Mouse (Mus musculus) liver, embryonic 12.5 days (tissue): ENCODE results near the gene Lrrc4c. TPM values are rescaled to one million over a fixed set of nuclear protein-coding genes. Genes with fewer than 3 reads are reported as not detected.

Experiments used
- ATAC-seq: fragments of 200-750 bp; cut with Nextera tagmentation; 2 replicates; pipeline ENCODE4 v1.8.0; 2017; ENCODE audit warnings: moderate number of reproducible peaks, mild to moderate bottlenecking, moderate library complexity
- H3K27ac ChIP-seq: fragments of 300-500 bp; sonication (generic); 2 replicates; pipeline ENCODE4 v1.5.1; 2016; ENCODE audit warnings: mild to moderate bottlenecking
- H3K27me3 ChIP-seq: fragments of 300-500 bp; sonication (generic); replicated peaks from 2 replicates; pipeline ENCODE4 v1.6.1; 2016; ENCODE audit warnings: mild to moderate bottlenecking, moderate library complexity
- H3K36me3 ChIP-seq: fragments of 300-500 bp; sonication (generic); 2 replicates; pipeline ENCODE4 v1.6.1; 2016; ENCODE audit warnings: mild to moderate bottlenecking, moderate library complexity
- H3K4me1 ChIP-seq: fragments of 300-500 bp; sonication (generic); 2 replicates; pipeline ENCODE4 v1.6.1; 2016
- H3K4me2 ChIP-seq: fragments of 300-500 bp; sonication (generic); 2 replicates; pipeline ENCODE4 v1.6.1; 2016; ENCODE audit warnings: mild to moderate bottlenecking, moderate library complexity
- H3K4me3 ChIP-seq: fragments of 300-500 bp; sonication (generic); 2 replicates; pipeline ENCODE4 v1.5.1; 2016; ENCODE audit warnings: mild to moderate bottlenecking, moderate library complexity
- H3K9ac ChIP-seq: fragments of 300-500 bp; sonication (generic); 2 replicates; pipeline ENCODE4 v1.6.1; 2016; ENCODE audit warnings: mild to moderate bottlenecking, moderate library complexity
- H3K9me3 ChIP-seq: fragments of 300-500 bp; sonication (generic); replicated peaks from 2 replicates; pipeline ENCODE4 v1.6.1; 2016; ENCODE audit warnings: mild to moderate bottlenecking, moderate library complexity
- WGBS: fragments of 180-500 bp; shearing (Covaris S2); methylation state at CpG from one replicate; pipeline ENCODE4 v1.1.7; 2016; ENCODE audit not compliant: insufficient replicate concordance; 5-methylcytosine and 5-hydroxymethylcytosine counted together
- polyA plus RNA-seq: library from polyadenylated mRNA; unstranded; fragments of >200 nt; fragmentation: Nextera tagmentation; extraction: Ambion mirVana; gene quantifications from 2 replicates; pipeline ENCODE4 v1.2.1, GENCODE M21; 2016

Lrrc4c gene
- polyA plus RNA-seq, 1 experiment from 2014 or later, result 0.20 TPM

GRCm38 (mm10) chr2:96573755-96574154 lies 255.8 kb downstream of the Lrrc4c start:
- H3K4me2 ChIP-seq, result no peak overlapping the region
- H3K27me3 ChIP-seq, result no peaks in the 10 kb centered on the region
- no peak for ATAC-seq
- no peaks in the 10 kb centered on the region for H3K4me1 ChIP-seq
- H3K36me3 ChIP-seq, result no peaks in the 10 kb centered on the region
- WGBS, result 67% methylated on average over 2 of the region's 2 CpGs
- H3K9me3 ChIP-seq, result no peaks in the 10 kb centered on the region
- no peak overlapping the region for H3K27ac ChIP-seq
- H3K9ac ChIP-seq, result no peak overlapping the region
- no peak overlapping the region for H3K4me3 ChIP-seq

- H3K27ac ChIP-seq, result no peak overlapping the region
- no peak overlapping the region for H3K4me2 ChIP-seq
- H3K4me3 ChIP-seq, result no peak overlapping the region
- WGBS, result 75% methylated on average over 8 of the region's 8 CpGs
- H3K9ac ChIP-seq, result no peak overlapping the region
- no peaks in the 10 kb centered on the region for H3K27me3 ChIP-seq
- no peaks in the 10 kb centered on the region for H3K36me3 ChIP-seq
- no peaks in the 10 kb centered on the region for H3K4me1 ChIP-seq
- H3K9me3 ChIP-seq, result no peaks in the 10 kb centered on the region
- ATAC-seq, result no peak
Observed at GRCm38 (mm10) chr2:96577701-96578100, 259.7 kb downstream of the Lrrc4c start.

- H3K9me3 ChIP-seq, result no peaks in the 10 kb centered on the region
- 72% methylated on average over 1 of the region's 1 CpGs for WGBS
- H3K27me3 ChIP-seq, result no peaks in the 10 kb centered on the region
- no peak overlapping the region for H3K4me2 ChIP-seq
- H3K9ac ChIP-seq, result no peak overlapping the region
- H3K4me3 ChIP-seq, result no peak overlapping the region
- no peak for ATAC-seq
- H3K36me3 ChIP-seq, result no peaks in the 10 kb centered on the region
- H3K4me1 ChIP-seq, result no peaks in the 10 kb centered on the region
- no peak overlapping the region for H3K27ac ChIP-seq
Observed at GRCm38 (mm10) chr2:96580136-96580733, 262.3 kb downstream of the Lrrc4c start.

GRCm38 (mm10) chr2:96585665-96586064 lies 267.7 kb downstream of the Lrrc4c start:
- H3K9me3 ChIP-seq, result no peaks in the 10 kb centered on the region
- no peak overlapping the region for H3K4me2 ChIP-seq
- 8% methylated on average over 4 of the region's 4 CpGs for WGBS
- no peaks in the 10 kb centered on the region for H3K4me1 ChIP-seq
- no peaks in the 10 kb centered on the region for H3K27me3 ChIP-seq
- no peak overlapping the region for H3K27ac ChIP-seq
- H3K36me3 ChIP-seq, result no peaks in the 10 kb centered on the region
- no peak for ATAC-seq
- no peak overlapping the region for H3K9ac ChIP-seq
- H3K4me3 ChIP-seq, result no peak overlapping the region

- no peak overlapping the region for H3K27ac ChIP-seq
Observed at GRCm38 (mm10) chr2:96604801-96605200, 286.8 kb downstream of the Lrrc4c start.

GRCm38 (mm10) chr2:96614121-96614520 lies 296.2 kb downstream of the Lrrc4c start:
- WGBS, result 64% methylated on average over 1 of the region's 1 CpGs
- Histone ChIP-seq H3K27me3 (no peaks in the 10 kb centered on the region), H3K4me1 (no peaks in the 10 kb centered on the region), H3K4me3 (no peak overlapping the region), H3K9ac (no peak overlapping the region), H3K4me2 (no peak overlapping the region), H3K27ac (no peak overlapping the region), H3K36me3 (no peaks in the 10 kb centered on the region), H3K9me3 (no peaks in the 10 kb centered on the region)
- ATAC-seq, result no peak

More at GRCm38 (mm10) chr2:96604801-96605200, 286.8 kb downstream of the Lrrc4c start:
- Histone ChIP-seq H3K9me3 (no peaks in the 10 kb centered on the region), H3K9ac (no peak overlapping the region), H3K36me3 (no peaks in the 10 kb centered on the region), H3K4me3 (no peak overlapping the region), H3K4me1 (no peaks in the 10 kb centered on the region), H3K4me2 (no peak overlapping the region), H3K27me3 (no peaks in the 10 kb centered on the region)
- WGBS, result 68% methylated on average over 3 of the region's 3 CpGs
- no peak for ATAC-seq

GRCm38 (mm10) chr2:96618691-96619205 lies 300.8 kb downstream of the Lrrc4c start:
- H3K9me3 ChIP-seq, result no peaks in the 10 kb centered on the region
- no peaks in the 10 kb centered on the region for H3K27me3 ChIP-seq
- no peak for ATAC-seq
- H3K9ac ChIP-seq, result no peak overlapping the region
- no peaks in the 10 kb centered on the region for H3K36me3 ChIP-seq
- 63% methylated on average over 6 of the region's 6 CpGs for WGBS
- no peak overlapping the region for H3K4me2 ChIP-seq
- no peaks in the 10 kb centered on the region for H3K4me1 ChIP-seq
- H3K4me3 ChIP-seq, result no peak overlapping the region
- H3K27ac ChIP-seq, result no peak overlapping the region

GRCm38 (mm10) chr2:96667113-96667512 lies 349.1 kb downstream of the Lrrc4c start:
- Histone ChIP-seq H3K4me1 (no peaks in the 10 kb centered on the region), H3K4me3 (no peak overlapping the region), H3K9me3 (no peaks in the 10 kb centered on the region), H3K4me2 (no peak overlapping the region), H3K27me3 (no peaks in the 10 kb centered on the region), H3K36me3 (no peaks in the 10 kb centered on the region), H3K9ac (no peak overlapping the region), H3K27ac (no peak overlapping the region)
- 58% methylated on average over 4 of the region's 4 CpGs for WGBS
- no peak for ATAC-seq

GRCm38 (mm10) chr2:96681806-96682205 lies 363.8 kb downstream of the Lrrc4c start:
- Histone ChIP-seq H3K4me2 (no peak overlapping the region), H3K27ac (no peak overlapping the region), H3K27me3 (no peaks in the 10 kb centered on the region), H3K9ac (no peak overlapping the region), H3K9me3 (no peaks in the 10 kb centered on the region), H3K4me1 (no peaks in the 10 kb centered on the region), H3K4me3 (no peak overlapping the region), H3K36me3 (no peaks in the 10 kb centered on the region)
- WGBS, result 67% methylated on average over 4 of the region's 4 CpGs
- no peak for ATAC-seq

- no peaks in the 10 kb centered on the region for H3K27me3 ChIP-seq
- no peak overlapping the region for H3K4me2 ChIP-seq
- no peak overlapping the region for H3K4me3 ChIP-seq
- H3K36me3 ChIP-seq, result no peaks in the 10 kb centered on the region
- no peak overlapping the region for H3K9ac ChIP-seq
- H3K9me3 ChIP-seq, result no peaks in the 10 kb centered on the region
- no peaks in the 10 kb centered on the region for H3K4me1 ChIP-seq
- ATAC-seq, result no peak
- no peak overlapping the region for H3K27ac ChIP-seq
- 29% methylated on average over 1 of the region's 1 CpGs for WGBS
Observed at GRCm38 (mm10) chr2:96685328-96685727, 367.4 kb downstream of the Lrrc4c start.

GRCm38 (mm10) chr2:96705004-96705403 lies 387.0 kb downstream of the Lrrc4c start:
- Histone ChIP-seq H3K4me1 (no peaks in the 10 kb centered on the region), H3K4me3 (no peak overlapping the region), H3K9me3 (no peaks in the 10 kb centered on the region), H3K27ac (no peak overlapping the region), H3K4me2 (no peak overlapping the region), H3K9ac (no peak overlapping the region), H3K27me3 (no peaks in the 10 kb centered on the region), H3K36me3 (no peaks in the 10 kb centered on the region)
- ATAC-seq, result no peak
- 32% methylated on average over 3 of the region's 3 CpGs for WGBS

GRCm38 (mm10) chr2:96707772-96708350 lies 389.9 kb downstream of the Lrrc4c start:
- WGBS, result 52% methylated on average over 4 of the region's 4 CpGs
- no peaks in the 10 kb centered on the region for H3K36me3 ChIP-seq
- H3K27ac ChIP-seq, result no peak overlapping the region
- no peaks in the 10 kb centered on the region for H3K4me1 ChIP-seq
- H3K4me3 ChIP-seq, result no peak overlapping the region
- no peaks in the 10 kb centered on the region for H3K27me3 ChIP-seq
- H3K9me3 ChIP-seq, result no peaks in the 10 kb centered on the region
- no peak for ATAC-seq
- H3K4me2 ChIP-seq, result no peak overlapping the region
- H3K9ac ChIP-seq, result no peak overlapping the region

GRCm38 (mm10) chr2:96714561-96714960 lies 396.6 kb downstream of the Lrrc4c start:
- Histone ChIP-seq H3K27me3 (no peaks in the 10 kb centered on the region), H3K9ac (no peak overlapping the region), H3K9me3 (no peaks in the 10 kb centered on the region), H3K4me2 (no peak overlapping the region), H3K36me3 (no peaks in the 10 kb centered on the region), H3K4me3 (no peak overlapping the region), H3K4me1 (no peaks in the 10 kb centered on the region), H3K27ac (no peak overlapping the region)
- no peak for ATAC-seq
- WGBS, result 73% methylated on average over 7 of the region's 7 CpGs
